Mouse (Mus musculus): ENCODE data around the gene Tbx1. TPM values are rescaled to one million over a fixed set of nuclear protein-coding genes. Genes with fewer than 3 reads are reported as not detected.

Tbx1 gene
- polyA plus RNA-seq, 1 experiment = 4.2 TPM

GRCm38 (mm10) chr16:18582426-18583148 is 7.9 kb downstream of the Tbx1 start:
- no peak for TF ChIP-seq CTCF (IDR thresholded peaks at IDR 0.05; ENCODE audit: control insufficient read depth, insufficient read depth, insufficient replicate concordance, low read depth, low read length)
- no peak for TF ChIP-seq POLR2A (IDR thresholded peaks at IDR 0.05; ENCODE audit: control insufficient read depth, low read depth, low read length)
- Histone ChIP-seq H3K4me1 (ENCODE audit: control insufficient read depth, insufficient read depth, low read length) (peaks cover 45% of the 10 kb centered on the region), H3K36me3 (ENCODE audit: control insufficient read depth, insufficient read depth, low read length) (no peaks in the 10 kb centered on the region), H3K4me3 (ENCODE audit: control insufficient read depth, low read depth, low read length) (peak overlapping the region; percentile 74), H3K27ac (ENCODE audit: control insufficient read depth, insufficient read depth, low read depth, low read length) (no peak overlapping the region), H3K27me3 (ENCODE audit: control insufficient read depth, insufficient read depth, low read length) (no peaks in the 10 kb centered on the region; the same call in 1 of the 2 replicates)

DNA sequence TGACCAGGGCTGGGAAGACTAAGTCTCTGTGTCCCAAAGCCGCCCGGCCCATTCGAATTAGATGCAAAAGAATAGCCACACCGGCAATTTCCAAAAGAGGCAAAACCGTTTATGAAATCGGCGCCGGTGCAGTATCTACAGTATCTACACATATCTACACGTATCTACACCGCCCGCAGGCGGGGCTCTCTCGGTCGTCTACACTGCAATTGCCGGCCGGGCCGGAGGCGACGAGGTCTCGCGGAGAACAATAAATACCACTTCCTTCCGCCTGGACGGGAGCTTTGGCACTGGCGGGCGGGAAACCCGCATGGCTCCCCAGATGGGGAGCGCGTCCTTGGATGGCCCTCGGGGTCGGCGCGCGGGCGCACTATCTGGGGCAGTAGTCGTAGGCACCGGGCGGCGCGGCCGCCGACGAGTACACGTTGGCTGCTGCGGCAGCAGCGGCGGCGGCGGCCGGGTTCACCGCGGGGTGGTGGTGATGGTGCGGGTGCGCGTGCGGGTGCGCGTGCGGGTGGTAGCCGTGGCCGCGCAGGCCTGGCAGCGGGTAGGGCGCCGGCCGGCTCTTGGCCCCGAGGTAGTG is 8.8 kb downstream of the Tbx1 start:
- TF ChIP-seq POLR2A (IDR thresholded peaks at IDR 0.05; ENCODE audit: control insufficient read depth, low read depth, low read length) (no peak), CTCF (IDR thresholded peaks at IDR 0.05; ENCODE audit: control insufficient read depth, insufficient read depth, insufficient replicate concordance, low read depth, low read length) (no peak)
- H3K4me3 ChIP-seq (ENCODE audit: control insufficient read depth, low read depth, low read length) = peak overlapping the region; percentile 74
- no peaks in the 10 kb centered on the region; the same call in 1 of the 2 replicates for H3K27me3 ChIP-seq (ENCODE audit: control insufficient read depth, insufficient read depth, low read length)
- H3K27ac ChIP-seq (ENCODE audit: control insufficient read depth, insufficient read depth, low read depth, low read length) = no peak overlapping the region
- H3K36me3 ChIP-seq (ENCODE audit: control insufficient read depth, insufficient read depth, low read length) = no peaks in the 10 kb centered on the region
- peaks cover 44% of the 10 kb centered on the region for H3K4me1 ChIP-seq (ENCODE audit: control insufficient read depth, insufficient read depth, low read length)

DNA sequence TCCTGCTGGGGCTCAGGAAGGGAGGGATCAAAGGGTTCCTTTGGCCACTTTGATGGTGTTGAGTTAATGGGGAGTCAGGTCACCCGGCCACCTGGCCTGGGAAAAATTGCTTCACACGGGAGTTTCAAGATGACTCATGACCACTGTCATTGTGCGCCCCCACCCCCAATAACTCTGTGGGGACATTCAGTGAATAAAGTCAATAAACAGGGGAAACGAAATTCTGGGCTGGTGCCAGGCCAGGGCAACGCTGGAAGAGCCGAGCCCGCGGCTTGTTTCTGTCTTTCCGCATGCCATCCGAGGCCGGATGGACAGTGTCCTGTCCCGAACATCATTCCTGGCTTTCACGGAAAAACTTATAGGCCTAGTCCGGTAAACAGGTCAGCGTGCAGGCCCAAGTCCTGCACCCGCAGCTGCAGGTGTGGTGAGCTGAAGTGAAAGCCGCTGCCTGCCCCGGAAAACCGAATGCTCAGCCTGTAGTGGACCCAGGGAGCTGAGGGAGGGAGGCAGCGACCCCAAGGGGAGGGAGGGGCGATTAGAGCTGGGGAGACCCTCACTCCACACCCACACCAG is 9.3 kb downstream of the Tbx1 start:
- Histone ChIP-seq H3K36me3 (ENCODE audit: control insufficient read depth, insufficient read depth, low read length) (no peaks in the 10 kb centered on the region), H3K27ac (ENCODE audit: control insufficient read depth, insufficient read depth, low read depth, low read length) (no peak overlapping the region), H3K4me1 (ENCODE audit: control insufficient read depth, insufficient read depth, low read length) (peaks cover 39% of the 10 kb centered on the region), H3K4me3 (ENCODE audit: control insufficient read depth, low read depth, low read length) (no peak overlapping the region), H3K27me3 (ENCODE audit: control insufficient read depth, insufficient read depth, low read length) (no peaks in the 10 kb centered on the region; the same call in 1 of the 2 replicates)
- TF ChIP-seq POLR2A (IDR thresholded peaks at IDR 0.05; ENCODE audit: control insufficient read depth, low read depth, low read length) (no peak), CTCF (IDR thresholded peaks at IDR 0.05; ENCODE audit: control insufficient read depth, insufficient read depth, insufficient replicate concordance, low read depth, low read length) (no peak)

DNA sequence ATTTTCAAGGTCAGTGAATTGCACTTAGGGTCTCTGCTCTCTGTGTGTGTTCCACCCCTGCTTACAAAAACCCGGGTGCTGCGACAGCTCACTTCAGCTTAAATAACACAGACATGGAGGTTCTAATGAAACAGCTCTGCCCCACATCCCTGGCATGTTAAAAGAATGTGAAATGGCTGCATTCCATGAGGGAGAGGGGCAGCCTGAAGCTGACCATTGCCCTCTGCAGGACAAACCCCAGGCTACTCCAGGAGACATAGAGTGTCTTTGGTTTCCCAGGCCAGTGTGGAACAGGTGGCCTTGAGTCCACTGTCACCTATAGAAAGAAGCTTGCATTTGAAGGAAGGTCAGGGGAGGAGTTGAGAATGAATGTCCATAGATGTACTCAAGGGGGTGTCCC is 10.1 kb downstream of the Tbx1 start:
- H3K36me3 ChIP-seq (ENCODE audit: control insufficient read depth, insufficient read depth, low read length) = no peaks in the 10 kb centered on the region
- no peak overlapping the region for H3K4me3 ChIP-seq (ENCODE audit: control insufficient read depth, low read depth, low read length)
- TF ChIP-seq POLR2A (IDR thresholded peaks at IDR 0.05; ENCODE audit: control insufficient read depth, low read depth, low read length) (no peak), CTCF (IDR thresholded peaks at IDR 0.05; ENCODE audit: control insufficient read depth, insufficient read depth, insufficient replicate concordance, low read depth, low read length) (no peak)
- H3K27ac ChIP-seq (ENCODE audit: control insufficient read depth, insufficient read depth, low read depth, low read length) = no peak overlapping the region
- H3K4me1 ChIP-seq (ENCODE audit: control insufficient read depth, insufficient read depth, low read length) = peaks cover 31% of the 10 kb centered on the region
- no peaks in the 10 kb centered on the region; the same call in 1 of the 2 replicates for H3K27me3 ChIP-seq (ENCODE audit: control insufficient read depth, insufficient read depth, low read length)

DNA sequence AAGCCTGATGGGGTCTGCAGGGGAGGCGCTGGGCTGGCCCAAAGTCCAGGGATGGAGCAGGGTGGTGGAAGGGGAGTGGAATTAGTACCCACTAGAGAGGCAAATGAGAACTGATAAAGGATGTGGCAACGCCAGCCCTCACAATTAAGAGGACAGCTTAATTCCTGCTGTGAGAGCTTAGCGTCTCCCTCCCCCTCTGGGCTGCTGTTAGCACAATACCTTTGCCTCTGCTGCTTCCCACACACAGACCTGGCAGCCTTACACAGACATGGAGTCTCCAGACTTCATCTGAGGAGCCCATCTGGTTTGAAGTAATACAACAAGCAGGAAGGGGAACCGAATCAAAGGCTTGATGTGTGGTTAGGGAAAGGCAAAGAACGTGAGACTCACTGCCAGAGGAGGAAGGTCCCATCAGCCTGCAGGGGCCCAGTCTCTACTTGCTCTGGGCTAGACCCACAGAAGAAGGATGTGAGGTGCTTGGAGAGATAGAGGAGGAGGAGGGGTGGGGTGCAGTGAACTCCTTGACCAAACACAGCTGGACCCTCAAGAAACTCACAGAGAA is 12.8 kb downstream of the Tbx1 start:
- H3K27me3 ChIP-seq (ENCODE audit: control insufficient read depth, insufficient read depth, low read length) = no peaks in the 10 kb centered on the region; the same call in 1 of the 2 replicates
- TF ChIP-seq CTCF (IDR thresholded peaks at IDR 0.05; ENCODE audit: control insufficient read depth, insufficient read depth, insufficient replicate concordance, low read depth, low read length) (no peak), POLR2A (IDR thresholded peaks at IDR 0.05; ENCODE audit: control insufficient read depth, low read depth, low read length) (no peak)
- peaks cover 12% of the 10 kb centered on the region for H3K4me1 ChIP-seq (ENCODE audit: control insufficient read depth, insufficient read depth, low read length)
- H3K36me3 ChIP-seq (ENCODE audit: control insufficient read depth, insufficient read depth, low read length) = no peaks in the 10 kb centered on the region
- no peak overlapping the region for H3K27ac ChIP-seq (ENCODE audit: control insufficient read depth, insufficient read depth, low read depth, low read length)
- H3K4me3 ChIP-seq (ENCODE audit: control insufficient read depth, low read depth, low read length) = no peak overlapping the region

GRCm38 (mm10) chr16:18577071-18577470 is 13.4 kb downstream of the Tbx1 start:
- Histone ChIP-seq H3K27ac (ENCODE audit: control insufficient read depth, insufficient read depth, low read depth, low read length) (no peak overlapping the region), H3K4me1 (ENCODE audit: control insufficient read depth, insufficient read depth, low read length) (peaks cover 6% of the 10 kb centered on the region), H3K4me3 (ENCODE audit: control insufficient read depth, low read depth, low read length) (no peak overlapping the region), H3K27me3 (ENCODE audit: control insufficient read depth, insufficient read depth, low read length) (no peaks in the 10 kb centered on the region), H3K36me3 (ENCODE audit: control insufficient read depth, insufficient read depth, low read length) (no peaks in the 10 kb centered on the region)
- TF ChIP-seq POLR2A (IDR thresholded peaks at IDR 0.05; ENCODE audit: control insufficient read depth, low read depth, low read length) (no peak), CTCF (IDR thresholded peaks at IDR 0.05; ENCODE audit: control insufficient read depth, insufficient read depth, insufficient replicate concordance, low read depth, low read length) (no peak)

DNA sequence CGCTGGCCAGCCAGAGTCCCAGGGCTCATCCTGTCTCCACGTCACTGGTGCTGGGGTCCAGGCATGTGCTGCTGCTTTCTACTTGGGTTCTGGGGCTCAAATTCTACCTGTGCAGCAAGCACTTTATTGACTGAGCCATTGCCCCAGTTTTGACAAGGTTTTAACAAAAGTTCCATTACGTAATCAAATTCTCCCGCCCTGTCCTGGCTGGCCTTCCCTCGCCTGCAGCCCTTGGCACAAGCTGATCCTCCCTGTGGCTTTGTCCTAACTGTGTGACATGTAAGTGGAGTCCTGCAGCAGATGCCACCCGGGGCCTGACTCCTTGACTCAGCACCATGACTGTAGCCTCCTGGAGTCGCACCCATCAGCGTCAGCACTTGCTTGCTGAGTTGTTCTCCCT is 16.3 kb downstream of the Tbx1 start:
- no peak overlapping the region for H3K27ac ChIP-seq (ENCODE audit: control insufficient read depth, insufficient read depth, low read depth, low read length)
- no peaks in the 10 kb centered on the region for H3K4me1 ChIP-seq (ENCODE audit: control insufficient read depth, insufficient read depth, low read length)
- H3K27me3 ChIP-seq (ENCODE audit: control insufficient read depth, insufficient read depth, low read length) = no peaks in the 10 kb centered on the region
- no peaks in the 10 kb centered on the region for H3K36me3 ChIP-seq (ENCODE audit: control insufficient read depth, insufficient read depth, low read length)
- no peak overlapping the region for H3K4me3 ChIP-seq (ENCODE audit: control insufficient read depth, low read depth, low read length)
- TF ChIP-seq CTCF (IDR thresholded peaks at IDR 0.05; ENCODE audit: control insufficient read depth, insufficient read depth, insufficient replicate concordance, low read depth, low read length) = no peak
- no peak for TF ChIP-seq POLR2A (IDR thresholded peaks at IDR 0.05; ENCODE audit: control insufficient read depth, low read depth, low read length)

Data from testis, adult 2 months (tissue).